Mouse (Mus musculus) testis, adult 2 months (tissue): Measurements from ENCODE around the gene Lgmn.

ENCODE experiments used
- CTCF ChIP-seq: fragments of 200-500 bp; IDR thresholded peaks from 2 replicates; pipeline ENCODE4 v1.5.1; 2012; ENCODE audit warnings: low read depth, mild to moderate bottlenecking, inconsistent platforms, low read length, moderate library complexity; ENCODE audit not compliant: control insufficient read depth, insufficient read depth, insufficient replicate concordance
- POLR2A ChIP-seq: fragments of 200-500 bp; IDR thresholded peaks from 2 replicates; pipeline ENCODE4 v1.6.1; 2012; ENCODE audit warnings: low read depth, mild to moderate bottlenecking, inconsistent platforms, low read length, moderate library complexity; ENCODE audit not compliant: control insufficient read depth

DNA sequence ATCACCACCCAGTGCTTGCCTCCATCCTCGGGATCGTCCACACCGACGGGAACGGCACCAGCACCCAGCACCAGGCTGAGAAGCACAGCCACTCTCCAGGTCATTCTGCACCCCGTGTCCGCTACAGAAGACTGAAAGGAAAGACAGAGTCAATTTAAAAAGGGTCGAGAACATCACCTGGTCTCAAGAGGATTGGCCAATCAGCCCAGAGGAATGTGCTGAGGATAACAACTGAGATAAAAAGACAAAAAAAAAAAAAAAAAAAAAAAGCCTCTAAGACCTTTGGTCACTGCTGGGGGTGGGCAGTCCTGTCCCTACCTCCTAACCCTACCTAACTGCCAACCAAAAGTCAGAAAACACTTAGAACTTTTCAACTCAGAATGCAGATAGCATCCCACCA is 16.0 kb downstream of the Lgmn start:
- no peak for TF ChIP-seq POLR2A
- TF ChIP-seq CTCF = no peak
